Mouse (Mus musculus) spleen, adult 2 months (tissue): ENCODE results near the gene Cnpy4. TPM values are rescaled to one million over a fixed set of nuclear protein-coding genes. Genes with fewer than 3 reads are reported as not detected.

Experiments
- DNase-seq, 2 experiments: peaks; one replicate each; pipeline versions ENCODE4 v3.0.0 to v3.0.0-alpha.2; 2012 to 2021; ENCODE audit warnings: low spot score in 2 of 2, low read depth in 1 of 2
- H3K27ac ChIP-seq: fragments of 200-500 bp; 2 replicates; pipeline ENCODE4 v1.5.1; 2012; ENCODE audit warnings: low read length, inconsistent platforms; ENCODE audit not compliant: insufficient read depth
- H3K27me3 ChIP-seq: fragments of 200-500 bp; 2 replicates; pipeline ENCODE4 v1.6.1; 2012; ENCODE audit warnings: mild to moderate bottlenecking, moderate library complexity, low read length, inconsistent platforms; ENCODE audit not compliant: control insufficient read depth, insufficient read depth
- H3K36me3 ChIP-seq: fragments of 200-500 bp; 2 replicates; pipeline ENCODE4 v1.6.1; 2012; ENCODE audit warnings: mild to moderate bottlenecking, low read length, inconsistent platforms; ENCODE audit not compliant: control insufficient read depth, insufficient read depth
- H3K4me1 ChIP-seq: fragments of 200-500 bp; 2 replicates; pipeline ENCODE4 v1.6.1; 2011; ENCODE audit warnings: inconsistent platforms; ENCODE audit not compliant: control insufficient read depth, insufficient read depth, insufficient read length
- H3K4me3 ChIP-seq: fragments of 200-500 bp; 2 replicates; pipeline ENCODE4 v1.5.1; 2011; ENCODE audit warnings: mild to moderate bottlenecking, inconsistent platforms; ENCODE audit not compliant: insufficient read depth, insufficient read length; ENCODE audit errors: extremely low read depth
- CTCF ChIP-seq: fragments of 200-500 bp; IDR thresholded peaks from 2 replicates; pipeline ENCODE4 v1.5.1; 2011; ENCODE audit warnings: mild to moderate bottlenecking, inconsistent platforms; ENCODE audit not compliant: insufficient read depth, insufficient read length, insufficient replicate concordance; ENCODE audit errors: extremely low read depth
- POLR2A ChIP-seq: fragments of 200-500 bp; IDR thresholded peaks from 2 replicates; pipeline ENCODE4 v1.6.1; 2011; ENCODE audit warnings: low read depth, low read length, inconsistent platforms
- WGBS: fragments of 180-500 bp; shearing (Covaris S2); methylation state at CpG from one replicate; pipeline ENCODE4 v1.1.7; 2018; 5-methylcytosine and 5-hydroxymethylcytosine counted together
- polyA plus RNA-seq: library from polyadenylated mRNA; depleted of rRNA; stranded (reverse); fragments of >200 nt; gene quantifications from 2 replicates; pipeline ENCODE4 v1.2.3, GENCODE M21; 2012

Cnpy4 gene
- polyA plus RNA-seq, 1 experiment, result 4.3 TPM

DNA sequence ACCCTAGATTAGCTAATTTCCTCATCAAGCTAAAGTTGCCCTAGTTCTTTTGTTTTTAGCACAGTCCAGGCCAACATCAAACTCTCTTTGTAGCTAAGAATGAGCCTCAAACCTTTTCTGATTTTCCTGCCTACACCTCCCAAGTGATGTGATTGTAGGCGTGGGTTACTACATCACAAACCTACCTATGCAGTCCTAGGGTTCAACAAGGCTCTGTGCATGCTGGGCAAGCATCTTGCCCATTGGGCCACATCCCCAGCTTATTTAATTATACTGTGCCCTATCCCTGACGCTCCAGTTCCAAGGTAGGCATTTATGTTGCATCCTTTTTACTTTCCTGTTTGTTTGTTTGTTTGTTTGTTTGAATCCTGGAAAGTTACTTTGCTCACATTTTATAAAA lies 38.4 kb downstream of the Cnpy4 start, which contains the start of gene Nxpe5:
TSS of gene Nxpe5 (plus strand) at position 199 of the 400 bp plus-strand sequence.
- H3K4me3 ChIP-seq, result no peak within 1 kb of the TSS; the same call in 1 of the 2 replicates
- no peak for DNase-seq
- H3K27ac ChIP-seq, result no peak within 1 kb of the TSS
- TF ChIP-seq CTCF (no peak), POLR2A (no peak)
- H3K4me1 ChIP-seq, result peaks cover 4% of the 10 kb centered on the region; the same call in 1 of the 2 replicates
- H3K36me3 ChIP-seq, result no peaks in the 10 kb centered on the region
- 29% methylated on average over 2 of the region's 2 CpGs for WGBS
- H3K27me3 ChIP-seq, result no peaks in the 10 kb centered on the region

DNA sequence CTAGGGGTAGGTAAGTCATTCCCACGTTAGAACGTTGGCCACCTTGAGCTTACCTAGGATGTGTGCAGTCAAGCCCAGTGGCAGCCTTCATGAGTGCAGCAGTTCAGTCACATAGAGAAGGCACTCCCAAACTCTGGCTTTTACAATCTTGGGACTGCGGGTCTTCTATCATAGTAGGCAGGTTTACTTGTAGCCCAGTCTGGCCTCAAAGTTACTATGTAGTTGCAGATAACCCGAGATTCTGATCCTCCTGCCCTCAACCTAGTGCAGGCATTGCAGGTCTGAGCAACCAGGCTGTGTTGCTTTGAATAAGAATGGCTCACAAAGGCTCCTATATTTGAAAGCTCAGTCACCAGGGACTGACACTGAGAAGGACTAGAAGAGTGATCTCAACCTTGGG lies 39.2 kb downstream of the Cnpy4 start:
- 17% methylated on average over 4 of the region's 4 CpGs for WGBS
- H3K27ac ChIP-seq, result no peak overlapping the region
- no peak for DNase-seq
- H3K36me3 ChIP-seq, result no peaks in the 10 kb centered on the region
- no peak overlapping the region for H3K4me3 ChIP-seq
- peaks cover 4% of the 10 kb centered on the region; the same call in 1 of the 2 replicates for H3K4me1 ChIP-seq
- TF ChIP-seq CTCF (no peak), POLR2A (no peak)
- no peaks in the 10 kb centered on the region for H3K27me3 ChIP-seq

DNA sequence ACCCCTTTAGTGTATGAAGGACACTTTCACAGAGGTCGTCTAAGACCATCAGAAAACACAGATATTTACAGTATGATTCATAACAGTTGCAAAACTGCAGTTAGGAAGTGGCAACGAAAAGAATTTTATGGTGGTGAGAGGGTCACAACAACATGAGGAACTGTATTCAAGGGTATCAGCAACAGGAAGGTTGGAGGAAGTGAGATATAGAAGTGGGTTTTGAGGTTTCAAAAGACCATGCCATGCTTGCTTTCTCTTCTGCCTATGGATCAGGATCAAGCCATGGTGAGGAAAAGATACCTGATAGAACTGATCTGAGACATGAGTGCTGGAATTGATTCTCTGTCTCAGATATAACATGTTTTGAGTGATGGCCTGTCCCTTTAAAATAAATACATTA lies 40.1 kb downstream of the Cnpy4 start:
- no peak overlapping the region for H3K4me3 ChIP-seq
- no peaks in the 10 kb centered on the region for H3K36me3 ChIP-seq
- DNase-seq, result peak in 1 of 2 experiments; percentile 5
- peaks cover 4% of the 10 kb centered on the region; the same call in 1 of the 2 replicates for H3K4me1 ChIP-seq
- H3K27me3 ChIP-seq, result no peaks in the 10 kb centered on the region
- no peak for TF ChIP-seq CTCF
- no peak for TF ChIP-seq POLR2A
- WGBS, result 7% methylated on average over 2 of the region's 2 CpGs
- no peak overlapping the region for H3K27ac ChIP-seq

DNA sequence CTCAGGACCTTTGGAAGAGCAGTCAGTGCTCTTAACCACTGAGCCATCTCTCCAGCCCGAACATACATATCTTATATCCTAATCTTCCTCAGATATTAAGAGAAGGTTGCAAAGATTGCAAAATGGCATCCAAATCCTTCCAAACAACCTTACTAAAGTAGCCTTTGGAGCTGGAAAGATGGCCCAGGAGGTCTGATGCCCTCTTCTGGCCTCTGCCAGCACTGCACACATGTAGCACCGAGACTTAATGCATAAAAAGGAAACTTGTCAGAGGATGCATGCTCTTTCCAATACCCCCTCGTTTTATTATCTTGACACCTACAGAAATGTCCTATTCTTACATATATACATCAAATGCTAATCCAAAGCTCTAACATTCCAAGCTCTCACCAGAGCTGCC lies 40.7 kb downstream of the Cnpy4 start:
- TF ChIP-seq CTCF, result peak; percentile 29; the same call in 1 of the 2 replicates
- TF ChIP-seq POLR2A, result no peak
- 38% methylated on average over 3 of the region's 3 CpGs for WGBS
- Histone ChIP-seq H3K27me3 (no peaks in the 10 kb centered on the region), H3K4me1 (peaks cover 4% of the 10 kb centered on the region; the same call in 1 of the 2 replicates), H3K36me3 (no peaks in the 10 kb centered on the region), H3K4me3 (no peak overlapping the region), H3K27ac (no peak overlapping the region)
- peak; percentile 7 to 57 for DNase-seq

DNA sequence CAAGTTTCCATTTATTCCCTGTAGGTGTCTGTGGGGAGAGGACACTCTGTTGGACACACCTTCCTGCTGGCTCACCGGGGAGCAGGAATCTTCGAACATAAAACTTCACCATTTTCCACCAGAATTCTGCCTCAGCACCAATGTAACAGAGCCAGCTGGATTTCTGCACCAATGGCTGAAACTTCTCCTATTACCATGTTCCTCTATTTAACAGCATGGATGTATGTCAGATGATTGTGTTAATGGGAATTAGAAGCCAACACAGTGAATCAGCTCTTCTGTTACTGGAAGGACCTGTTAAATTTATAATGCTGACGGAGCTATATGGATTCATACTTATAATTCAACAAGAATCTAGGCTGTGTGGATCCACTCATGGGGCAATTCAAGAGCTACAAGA lies 42.2 kb downstream of the Cnpy4 start:
- Histone ChIP-seq H3K27ac (no peak overlapping the region), H3K36me3 (no peaks in the 10 kb centered on the region), H3K4me3 (no peak overlapping the region), H3K27me3 (no peaks in the 10 kb centered on the region), H3K4me1 (peaks cover 4% of the 10 kb centered on the region; the same call in 1 of the 2 replicates)
- 87% methylated on average over 3 of the region's 3 CpGs for WGBS
- DNase-seq, result no peak
- TF ChIP-seq POLR2A (no peak), CTCF (no peak)

DNA sequence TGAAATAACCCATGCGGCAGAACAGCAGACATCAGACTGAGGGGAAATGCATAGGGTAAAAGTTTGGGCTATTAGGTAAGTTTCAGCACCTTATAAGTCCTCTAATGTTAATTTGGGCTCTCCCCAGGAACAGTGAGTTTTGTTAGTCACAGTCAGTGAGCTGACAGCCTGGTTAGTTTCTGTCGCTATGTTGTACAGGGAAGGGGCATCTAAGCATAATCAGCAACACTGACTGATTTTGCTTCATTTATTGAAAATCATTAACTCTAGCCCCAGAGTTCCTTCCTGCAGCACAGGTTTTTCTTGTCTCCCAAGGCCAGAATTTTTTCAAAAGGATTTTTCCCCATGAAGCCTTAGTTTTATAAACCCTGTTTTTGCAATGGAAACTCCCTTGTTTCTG lies 46.5 kb downstream of the Cnpy4 start:
- Histone ChIP-seq H3K27ac (no peak overlapping the region), H3K27me3 (no peaks in the 10 kb centered on the region), H3K4me1 (no peaks in the 10 kb centered on the region), H3K36me3 (no peaks in the 10 kb centered on the region), H3K4me3 (no peak overlapping the region)
- TF ChIP-seq POLR2A, result no peak
- TF ChIP-seq CTCF, result no peak
- 95% methylated on average over 2 of the region's 2 CpGs for WGBS
- no peak for DNase-seq

DNA sequence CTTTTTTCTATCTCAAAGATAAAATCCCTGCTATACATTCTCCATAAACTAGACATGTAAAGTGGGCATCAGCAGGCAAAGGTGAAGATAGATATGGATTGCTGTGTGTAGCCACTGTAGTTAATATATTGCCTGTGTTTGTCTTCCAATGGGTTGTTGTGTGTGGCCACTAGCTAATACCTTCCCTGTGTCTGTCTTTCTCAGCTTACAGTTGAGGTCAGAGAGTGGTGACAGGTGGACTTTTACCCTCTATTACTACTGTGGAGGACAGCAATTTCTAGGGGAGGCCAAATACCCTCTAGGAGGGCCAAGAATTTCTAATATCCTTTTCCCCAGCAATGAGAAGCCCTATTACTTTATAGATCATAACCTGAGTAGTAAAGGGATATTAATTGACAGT lies 46.9 kb downstream of the Cnpy4 start:
- H3K27ac ChIP-seq, result no peak overlapping the region
- DNase-seq, result no peak

More for the DNA sequence above, 46.9 kb downstream of the Cnpy4 start:
- TF ChIP-seq POLR2A (no peak), CTCF (no peak)
- no peaks in the 10 kb centered on the region for H3K36me3 ChIP-seq
- no peaks in the 10 kb centered on the region for H3K4me1 ChIP-seq
- no peaks in the 10 kb centered on the region for H3K27me3 ChIP-seq
- H3K4me3 ChIP-seq, result no peak overlapping the region
